Mouse (Mus musculus): ENCODE data around the gene Siah1a.
A peak's percentile ranks its signal among the peaks of the same experiment; 100 is the strongest.

The Siah1a gene

DNA sequence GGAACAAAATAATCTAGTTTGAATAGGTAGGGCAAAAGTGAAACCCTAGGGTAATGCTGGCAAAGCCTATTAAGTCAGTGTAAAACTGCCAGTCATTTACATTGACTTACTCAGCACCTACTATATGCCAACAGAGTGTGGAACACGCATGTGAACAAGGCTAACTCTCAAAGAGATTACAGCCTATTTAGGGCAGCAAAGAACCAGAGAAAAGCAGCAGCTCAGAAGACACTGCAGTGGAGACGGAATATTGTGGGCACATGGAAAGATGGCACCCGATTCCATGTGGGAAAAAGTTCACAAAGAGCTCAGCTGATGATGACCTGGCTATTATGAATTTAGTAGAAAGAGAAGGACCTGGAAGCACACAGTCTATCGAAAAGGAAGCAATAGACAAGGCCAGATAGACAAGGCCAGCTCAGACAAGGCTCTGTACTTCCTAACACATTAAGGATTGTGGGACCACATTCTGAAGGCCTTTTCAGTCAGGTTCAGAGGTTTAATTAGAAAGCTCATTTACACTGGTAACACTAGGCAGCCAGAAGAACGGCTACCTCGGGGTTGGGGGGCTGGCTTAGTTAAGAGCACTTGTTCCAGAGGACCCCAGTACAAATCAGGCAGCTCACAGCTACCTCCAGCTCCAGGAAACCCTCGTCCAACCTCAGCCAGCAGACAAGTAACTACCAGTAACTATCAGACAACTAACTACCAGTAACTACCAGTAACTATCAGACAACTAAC, 3.0 kb downstream of the Siah1a start:
- DNase-seq: no peak

- DNase-seq: no peak
Observed at GRCm38 (mm10) chr8:86741627-86742026, 4.1 kb downstream of the Siah1a start.

- no peak for DNase-seq
Observed at GRCm38 (mm10) chr8:86740899-86741298, 4.8 kb downstream of the Siah1a start.

DNA sequence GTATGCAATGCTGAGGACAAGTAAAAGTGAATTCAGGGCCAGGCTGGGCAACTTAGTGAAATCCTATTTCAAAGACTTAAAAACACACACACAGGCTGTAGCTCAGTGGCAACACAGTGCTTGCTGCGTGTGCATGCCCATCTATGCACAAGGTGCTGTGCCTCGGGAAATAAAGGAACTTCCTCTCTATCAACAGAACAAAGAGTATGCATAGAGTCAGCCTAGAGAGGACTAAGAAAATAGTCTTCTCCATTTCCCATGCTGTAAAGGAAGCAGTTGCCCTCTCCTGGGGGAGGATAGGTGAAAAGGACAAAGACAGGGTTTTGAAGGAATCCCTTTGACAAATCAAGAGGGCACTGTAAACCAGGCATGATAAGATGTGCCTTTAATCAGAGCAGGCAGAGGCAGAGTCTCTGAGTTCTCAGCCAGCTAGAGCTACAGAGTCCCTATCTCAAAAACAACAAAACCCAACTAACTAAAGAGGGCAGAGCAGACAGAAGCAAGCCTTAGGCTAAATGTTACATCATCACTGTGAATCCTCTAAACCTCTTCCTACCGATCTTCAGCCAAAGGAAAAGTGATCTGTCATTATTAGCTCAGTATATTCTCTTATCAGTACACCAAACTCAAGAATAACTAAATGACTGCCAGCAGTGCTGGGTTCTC, 10.2 kb downstream of the Siah1a start:
- DNase-seq: no peak

DNA sequence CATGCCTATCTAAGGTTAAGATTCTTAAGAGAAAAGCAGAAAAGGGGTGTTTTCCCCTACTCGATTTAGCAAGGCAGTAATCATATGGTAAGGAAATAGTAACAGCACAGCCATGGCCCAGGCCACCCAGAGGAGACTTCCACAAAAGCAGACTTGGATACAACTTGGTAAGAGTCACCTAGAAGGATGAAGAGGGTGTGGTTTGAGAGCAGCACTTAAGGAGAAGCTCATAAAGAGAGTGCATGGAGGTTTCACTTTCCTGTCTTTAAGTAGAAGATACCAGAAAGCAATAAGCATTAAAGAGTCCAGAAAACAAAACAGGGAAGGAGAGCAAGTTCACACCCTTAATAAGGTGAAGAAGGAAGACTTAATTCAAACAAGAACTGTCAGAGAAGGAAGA, 10.8 kb downstream of the Siah1a start:
- no peak for DNase-seq

DNA sequence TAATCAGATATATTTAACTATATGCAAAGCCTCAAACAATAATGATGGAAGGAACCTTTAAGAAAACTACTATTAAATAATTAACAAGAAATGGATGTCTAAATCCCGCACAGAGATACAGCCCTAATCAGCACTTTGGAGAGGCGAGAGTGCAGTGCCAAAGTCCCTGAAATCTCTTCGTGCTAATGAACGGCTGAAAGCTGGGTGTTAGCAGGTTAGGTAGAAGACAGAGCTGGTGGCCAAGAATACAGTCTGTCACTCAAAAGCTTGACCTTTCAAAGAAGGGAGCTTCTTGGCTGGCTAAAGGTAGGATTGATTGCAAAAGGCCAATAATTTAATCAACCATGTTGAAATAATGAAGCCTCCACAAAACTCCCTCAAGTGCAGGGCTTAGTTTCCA, 11.6 kb downstream of the Siah1a start:
- DNase-seq: no peak

- DNase-seq: no peak
Observed at GRCm38 (mm10) chr8:86730860-86731259, 14.9 kb downstream of the Siah1a start.

DNA sequence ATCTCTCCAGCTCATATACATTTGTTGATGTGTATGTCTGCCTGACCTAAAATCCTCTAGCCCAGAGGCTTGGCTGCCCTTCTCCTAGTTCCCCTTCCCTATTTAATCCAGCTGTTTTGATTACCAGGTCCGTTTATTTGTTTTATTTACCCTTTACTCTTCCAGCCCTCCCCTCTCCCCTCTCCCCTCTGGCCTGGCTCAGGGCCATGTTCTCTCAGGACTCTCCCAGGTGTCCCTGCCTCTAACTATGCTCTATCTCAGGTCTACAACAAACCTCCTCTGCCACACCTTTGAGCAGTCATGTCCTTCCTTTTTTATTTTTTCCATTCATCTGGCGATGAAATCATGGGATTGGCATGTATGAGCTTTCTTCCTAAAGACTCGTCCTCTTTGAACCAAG, 15.4 kb downstream of the Siah1a start:
- DNase-seq: no peak

GRCm38 (mm10) chr8:86728224-86728950, 17.3 kb downstream of the Siah1a start:
- no peak for DNase-seq

DNA sequence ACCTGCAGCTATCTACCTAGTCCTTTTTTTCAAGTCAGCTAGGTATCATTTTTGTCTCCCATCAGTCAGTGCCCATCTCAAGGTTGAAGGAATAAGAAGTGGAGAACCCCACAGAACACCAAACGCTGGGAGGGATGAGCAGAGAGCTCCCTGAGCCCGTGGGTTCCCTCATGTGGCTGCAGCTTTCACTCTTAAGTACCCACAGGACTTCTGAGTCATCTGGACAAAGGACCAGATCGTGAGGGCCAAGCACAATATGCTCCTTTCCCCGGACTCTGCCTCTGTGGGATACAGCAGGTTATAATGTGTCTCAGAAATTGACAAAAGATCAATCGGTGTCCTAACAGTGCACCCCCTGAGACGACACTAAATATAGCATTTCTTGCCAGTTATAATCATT, 18.8 kb downstream of the Siah1a start:
- DNase-seq: no peak

DNA sequence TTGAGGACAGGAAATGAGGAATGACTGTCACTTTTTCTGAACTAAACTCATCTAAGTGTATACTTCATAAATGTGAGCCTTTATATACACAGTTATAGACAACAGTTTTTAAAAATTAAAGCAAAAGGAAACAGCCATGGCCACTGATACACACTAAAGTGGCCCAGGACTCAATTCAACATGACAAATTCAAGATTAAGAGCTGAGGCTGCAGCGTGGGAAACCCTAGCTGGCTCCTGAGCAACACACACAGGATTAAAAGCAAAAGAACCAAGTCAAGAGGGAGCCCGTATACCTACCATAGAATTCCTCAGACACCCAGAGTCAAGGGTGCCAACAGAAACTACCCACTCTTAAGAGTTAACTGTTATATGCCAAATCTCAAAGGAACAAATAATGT, 24.2 kb downstream of the Siah1a start:
- no peak for DNase-seq

GRCm38 (mm10) chr8:86720756-86721459, 24.8 kb downstream of the Siah1a start:
- DNase-seq: no peak

GRCm38 (mm10) chr8:86719368-86719767, 26.4 kb downstream of the Siah1a start:
- no peak for DNase-seq

DNA sequence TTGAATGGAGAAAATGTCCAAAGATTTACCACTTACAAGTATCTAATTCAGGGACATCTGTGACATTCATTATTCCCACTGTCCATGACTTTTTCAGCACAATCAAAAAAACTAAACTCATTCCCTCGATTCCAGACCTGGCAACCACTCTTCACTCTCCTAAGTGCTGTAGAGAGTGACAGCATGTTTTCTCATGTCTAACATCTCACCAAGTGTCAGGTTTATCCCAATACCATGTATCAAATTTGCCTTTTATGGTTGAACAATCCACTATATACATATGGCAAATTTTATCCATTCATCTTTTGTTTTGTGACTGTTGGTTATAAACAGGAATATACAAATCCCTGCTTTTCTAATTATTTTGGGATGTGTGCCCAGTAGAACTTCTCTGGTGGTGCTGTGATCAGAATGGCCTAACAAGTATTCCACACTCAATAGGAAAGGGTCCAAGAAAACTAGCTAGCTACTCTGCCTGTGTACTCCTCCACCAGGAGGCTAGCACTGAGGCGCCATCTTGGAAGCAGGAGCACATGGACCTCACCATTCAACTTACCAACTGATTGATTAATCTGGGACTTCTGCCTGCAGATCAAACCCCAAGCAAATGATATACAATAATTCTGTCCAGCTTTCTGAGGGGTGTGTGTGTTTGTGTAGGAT, 27.3 kb downstream of the Siah1a start:
- no peak for DNase-seq

DNA sequence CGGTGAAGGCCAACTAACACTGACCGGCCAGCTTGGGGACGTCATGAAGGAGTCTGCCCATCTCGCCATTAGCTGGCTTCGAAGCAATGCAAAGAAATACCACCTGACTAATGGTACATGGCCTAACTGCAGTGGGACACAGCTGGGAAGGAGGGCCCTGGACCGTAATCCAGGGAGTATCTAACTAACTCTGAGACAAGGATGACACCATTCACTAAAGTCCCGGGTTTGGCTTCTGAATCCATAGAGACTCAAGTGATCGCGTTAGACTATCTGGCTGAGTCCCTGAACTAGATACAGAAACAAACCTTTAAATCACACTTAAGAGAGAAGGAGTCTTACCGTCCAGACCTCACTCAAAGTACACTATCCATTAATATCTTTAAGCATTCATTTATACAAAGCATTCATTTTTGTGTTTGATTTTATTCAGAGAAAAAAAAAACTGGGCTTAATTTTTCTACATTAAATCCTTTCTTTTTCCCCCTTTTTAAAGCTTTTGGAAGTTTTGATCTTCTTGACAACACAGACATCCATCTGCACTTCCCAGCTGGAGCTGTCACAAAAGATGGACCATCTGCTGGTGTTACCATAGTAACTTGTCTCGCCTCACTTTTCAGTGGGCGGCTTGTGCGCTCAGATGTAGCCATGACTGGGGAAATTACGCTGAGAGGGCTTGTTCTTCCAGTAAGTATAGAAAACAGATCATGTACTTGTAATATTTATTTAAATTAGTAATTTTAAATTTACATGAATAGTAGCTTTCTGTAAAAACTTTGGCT, 32.1 kb downstream of the Siah1a start:
- peak; percentile 67 for DNase-seq

- DNase-seq: no peak
Observed at GRCm38 (mm10) chr8:86712594-86712993, 33.1 kb downstream of the Siah1a start.

DNA sequence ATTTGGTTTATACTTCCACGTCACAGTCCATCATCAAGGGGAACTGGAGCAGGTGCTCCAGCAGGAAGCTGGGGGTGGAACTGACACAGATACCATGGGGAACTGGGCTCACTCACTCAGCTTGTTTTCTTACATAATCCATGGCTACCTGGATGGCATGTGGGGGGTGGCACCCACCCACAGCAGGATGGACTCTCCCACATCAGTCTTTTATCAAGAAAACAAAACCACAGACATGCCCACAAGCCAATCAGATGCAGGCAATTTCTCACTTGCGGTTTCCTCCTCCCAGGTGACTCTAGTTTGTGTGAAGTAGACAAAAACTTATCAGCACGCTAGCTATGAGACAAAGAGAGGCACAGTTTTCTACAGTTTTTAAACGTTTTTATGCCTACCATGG, 37.9 kb downstream of the Siah1a start:
- no peak for DNase-seq

DNA sequence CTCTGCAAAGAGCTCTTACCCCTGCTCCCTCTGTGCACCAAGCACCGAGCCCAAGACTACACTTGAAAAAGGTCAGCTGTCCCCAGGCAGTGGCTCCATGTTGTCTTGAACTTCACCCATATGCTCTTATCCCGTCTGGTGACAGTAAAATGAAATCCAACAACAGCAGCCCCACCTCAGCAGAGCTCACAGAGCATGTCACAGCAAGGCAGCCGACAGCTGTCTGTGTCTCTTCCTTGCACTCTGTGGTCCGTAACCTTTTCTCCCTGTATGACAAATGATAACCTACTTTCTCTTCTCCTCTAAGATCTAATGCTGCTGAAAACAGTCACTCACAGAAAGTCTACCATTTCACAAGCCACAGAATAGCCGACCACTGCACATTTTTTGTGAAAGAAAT, 39.0 kb downstream of the Siah1a start:
- DNase-seq: no peak

GRCm38 (mm10) chr8:86705317-86705716, 40.4 kb downstream of the Siah1a start:
- DNase-seq: no peak

DNA sequence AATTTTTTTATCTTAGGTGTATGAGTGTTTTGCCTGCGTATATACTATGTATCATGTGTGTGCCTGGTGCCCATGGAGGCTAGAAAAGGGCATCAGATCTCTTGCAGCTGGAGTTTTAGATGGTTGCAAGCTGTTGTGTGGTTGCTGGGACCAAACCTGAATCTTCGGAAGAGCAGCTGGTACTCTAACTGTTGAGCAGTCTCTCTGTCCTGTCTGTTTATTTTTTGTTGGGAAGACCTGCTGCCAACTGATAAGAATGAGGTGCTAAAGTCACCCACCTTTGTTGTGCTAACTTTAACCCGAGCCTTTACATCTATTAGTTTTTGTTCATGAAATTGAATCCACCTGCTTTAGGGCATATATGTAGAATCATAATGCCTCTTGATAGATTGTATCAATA, 43.3 kb downstream of the Siah1a start:
- no peak for DNase-seq

DNA sequence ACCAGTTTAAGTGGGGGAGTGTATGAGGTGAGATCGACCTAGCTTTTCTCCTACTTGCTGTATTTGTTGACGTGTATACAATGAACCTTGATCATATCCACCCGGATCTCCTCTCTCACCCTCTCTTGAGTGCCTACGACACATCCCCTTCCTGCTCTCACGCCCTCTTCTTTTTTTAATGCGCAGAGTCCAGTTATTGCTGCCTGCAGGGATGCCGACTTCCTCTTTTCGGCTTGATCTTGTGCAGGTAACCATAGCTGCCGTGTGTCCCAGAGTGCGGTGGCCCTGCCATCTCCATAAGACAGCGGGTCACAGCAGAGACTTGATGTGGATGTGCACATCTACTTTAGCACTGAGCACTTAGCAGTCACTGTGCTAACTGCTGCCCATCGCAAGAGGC, 46.3 kb downstream of the Siah1a start:
- DNase-seq: no peak

DNA sequence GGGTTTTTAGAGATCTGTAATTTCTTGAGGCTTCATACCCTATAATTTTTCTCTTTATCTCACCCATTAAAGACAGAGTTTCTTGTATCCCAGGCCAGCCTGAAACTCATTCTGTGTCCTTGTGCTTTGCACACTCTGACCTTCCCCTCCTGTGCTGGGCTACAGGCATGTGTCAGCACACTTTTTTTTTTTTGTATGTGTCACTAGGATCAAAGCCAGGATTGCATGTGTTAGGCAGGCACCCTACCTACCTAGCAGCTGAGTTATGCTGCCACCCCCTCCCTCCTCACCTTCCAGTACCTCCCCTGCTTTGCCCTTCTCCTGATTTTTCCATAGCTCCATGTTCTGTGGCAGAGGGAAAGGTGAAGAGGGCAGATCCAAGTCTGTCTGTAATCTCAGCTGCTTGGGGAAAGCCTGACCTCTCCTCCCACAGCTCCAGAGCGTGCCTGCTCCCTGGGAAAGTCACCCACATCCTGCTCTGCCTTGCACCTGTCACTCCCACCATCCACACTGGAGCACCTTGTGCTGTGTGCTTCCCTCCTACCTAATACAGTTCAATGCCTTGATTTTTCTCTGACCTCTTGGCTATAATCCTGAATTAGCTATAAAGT, 46.8 kb downstream of the Siah1a start:
- DNase-seq: no peak

All from cerebellum, adult 9-10 months (tissue).